Comparison of ENCODE assay signal across 9 mouse cellular contexts in genomic region chr17:56153643-56154042, GRCm38 (mm10). TPM values are rescaled to one million over a fixed set of nuclear protein-coding genes. Genes with fewer than 3 reads are reported as not detected.
DNase-seq lines count a peak whose midpoint lies in the region; ATAC-seq lines count a peak whose summit lies in the region.
"Had no signal": no experiment of that assay in that cellular context is flagged by ENCODE, and none has a peak within 500 bp of the region (broad histone marks: within the 10 kb centered on the region; RNA-seq: fewer than 3 reads in every experiment).

No protein-coding gene starts in this region.

- no peak overlapping the region for H3K4me3 ChIP-seq in embryonic facial prominence, embryonic 14.5 days (ENCODE audit: low read depth, low read length)
- H3K4me3 ChIP-seq in hindbrain, embryonic 15.5 days, result no peak overlapping the region

- DNase-seq in right cerebral cortex, postnatal 4 days, result peak; percentile 49
- DNase-seq in right cerebral cortex, postnatal 25 days, result no peak
- peak; percentile 67 for DNase-seq in embryonic facial prominence, embryonic 14.5 days (ENCODE audit: low spot score)
- peak; percentile 85 to 88 for DNase-seq in lung, adult 18-20 months
- DNase-seq in retina, postnatal 1 day, result peak; percentile 93
- no peak for DNase-seq in B cell, adult 2 months
- no peak for DNase-seq in left cerebral cortex, postnatal 36 days (ENCODE audit: low spot score in 2 of 2)

- H3K4me2 ChIP-seq in embryonic facial prominence, embryonic 14.5 days (ENCODE audit: low read depth, low read length), result no peak overlapping the region
- H3K4me2 ChIP-seq in hindbrain, embryonic 15.5 days, result no peak overlapping the region

- no peak overlapping the region for H3K27ac ChIP-seq in embryonic facial prominence, embryonic 14.5 days (replicated peaks; ENCODE audit: low read depth, low read length)
- no peak overlapping the region for H3K27ac ChIP-seq in hindbrain, embryonic 15.5 days (replicated peaks)

- H3K36me3 ChIP-seq in embryonic facial prominence, embryonic 14.5 days (ENCODE audit: control insufficient read depth, insufficient read depth, low read length), result no peaks in the 10 kb centered on the region
- H3K36me3 ChIP-seq in hindbrain, embryonic 15.5 days, result no peaks in the 10 kb centered on the region

- ATAC-seq in embryonic facial prominence, embryonic 14.5 days (ENCODE audit: low read depth), result peak; percentile 22; the same call in 1 of the 2 replicates
- peak; percentile 61; the same call in 1 of the 2 replicates for ATAC-seq in hindbrain, embryonic 15.5 days (ENCODE audit: low FRiP score, low read depth)

- WGBS in embryonic facial prominence, embryonic 14.5 days, result 38% methylated on average over 7 of the region's 9 CpGs
- 18% methylated on average over 9 of the region's 9 CpGs for WGBS in hindbrain, embryonic 15.5 days

- intact Hi-C loops in left cerebral cortex, postnatal 36 days (cut with DNase I), result no loop called here

- H3K9me3 ChIP-seq in embryonic facial prominence, embryonic 14.5 days (ENCODE audit: control insufficient read depth, low read length), result no peaks in the 10 kb centered on the region
- no peaks in the 10 kb centered on the region for H3K9me3 ChIP-seq in hindbrain, embryonic 15.5 days

- peaks cover 32% of the 10 kb centered on the region for H3K27me3 ChIP-seq in embryonic facial prominence, embryonic 14.5 days (replicated peaks; ENCODE audit: control insufficient read depth, insufficient read depth, low read length)
- H3K27me3 ChIP-seq in hindbrain, embryonic 15.5 days, result peaks cover 11% of the 10 kb centered on the region; the same call in 1 of the 2 replicates

- no peaks in the 10 kb centered on the region for H3K4me1 ChIP-seq in embryonic facial prominence, embryonic 14.5 days (ENCODE audit: control insufficient read depth, insufficient read depth, low read length)
- peaks cover 12% of the 10 kb centered on the region for H3K4me1 ChIP-seq in hindbrain, embryonic 15.5 days (replicated peaks)

- no peak overlapping the region for H3K9ac ChIP-seq in embryonic facial prominence, embryonic 14.5 days (ENCODE audit: low read depth, low read length)
- H3K9ac ChIP-seq in hindbrain, embryonic 15.5 days, result no peak overlapping the region

RNA-seq across cellular contexts. Expression of gene Tnfaip8l1, which starts 8.6 kb away (rescaled TPM):
- polyA plus RNA-seq in embryonic facial prominence, embryonic 14.5 days (2014; fragmentation: Nextera tagmentation; extraction: Ambion mirVana), result 10.2 and 12.3 TPM in 2 replicates
- 9.5 and 10.7 TPM in 2 replicates for polyA plus RNA-seq in hindbrain, embryonic 15.5 days (2015; fragmentation: Nextera tagmentation; extraction: Ambion mirVana)
- 1 to 10 TPM; 7.9 to 8.5 TPM for total RNA-seq in left cerebral cortex, postnatal 36 days (2021)

RNA-seq across cellular contexts. Expression of gene Sema6b, which starts 13.5 kb away (rescaled TPM):
- 4.3 and 5.4 TPM in 2 replicates for polyA plus RNA-seq in embryonic facial prominence, embryonic 14.5 days (2014; fragmentation: Nextera tagmentation; extraction: Ambion mirVana)
- polyA plus RNA-seq in hindbrain, embryonic 15.5 days (2015; fragmentation: Nextera tagmentation; extraction: Ambion mirVana), result 17.4 and 19.2 TPM in 2 replicates
- total RNA-seq in left cerebral cortex, postnatal 36 days (2021), result 100 to 1,000 TPM; 131 to 144 TPM

RNA-seq across cellular contexts. Expression of gene Mydgf, which starts 30.1 kb away (rescaled TPM):
- 98.8 and 99.5 TPM in 2 replicates for polyA plus RNA-seq in embryonic facial prominence, embryonic 14.5 days (2014; fragmentation: Nextera tagmentation; extraction: Ambion mirVana)
- polyA plus RNA-seq in hindbrain, embryonic 15.5 days (2015; fragmentation: Nextera tagmentation; extraction: Ambion mirVana), result 76.2 and 78.6 TPM in 2 replicates
- 10 to 100 TPM; 39.7 to 43.9 TPM for total RNA-seq in left cerebral cortex, postnatal 36 days (2021)

RNA-seq across cellular contexts. Expression of gene Lrg1, which starts 31.8 kb away (rescaled TPM):
- 0.62 and 1.3 TPM in 2 replicates for polyA plus RNA-seq in embryonic facial prominence, embryonic 14.5 days (2014; fragmentation: Nextera tagmentation; extraction: Ambion mirVana)
- polyA plus RNA-seq in hindbrain, embryonic 15.5 days (2015; fragmentation: Nextera tagmentation; extraction: Ambion mirVana), result 0.33 and 0.62 TPM in 2 replicates
- total RNA-seq in left cerebral cortex, postnatal 36 days (2021), result 1 to 10 TPM; 4.2 to 5.4 TPM
- total RNA-seq: layer of hippocampus, postnatal 10 days had no signal

RNA-seq across cellular contexts. Expression of gene Plin5, which starts 36.2 kb away (rescaled TPM):
- polyA plus RNA-seq in embryonic facial prominence, embryonic 14.5 days (2014; fragmentation: Nextera tagmentation; extraction: Ambion mirVana), result 0.54 and 0.57 TPM in 2 replicates
- polyA plus RNA-seq in hindbrain, embryonic 15.5 days (2015; fragmentation: Nextera tagmentation; extraction: Ambion mirVana), result 1.7 and 2.5 TPM in 2 replicates
- under 1 TPM; 0.59 to 0.99 TPM for total RNA-seq in left cerebral cortex, postnatal 36 days (2021)

Comparison
In these comparisons a context has a peak if more than half of its experiments do, and no peak if none do; other contexts are left out.
1. DNase-seq: peak in right cerebral cortex, postnatal 4 days (single experiment), embryonic facial prominence, embryonic 14.5 days (single experiment), lung, adult 18-20 months (2 of 2) and retina, postnatal 1 day (single experiment); none in right cerebral cortex, postnatal 25 days (single experiment), B cell, adult 2 months (0 of 2) and left cerebral cortex, postnatal 36 days (0 of 2).